8 mouse cellular contexts compared by ENCODE assay signal in genomic region chr2:154702637-154703315, GRCm38 (mm10). TPM values are rescaled to one million over a fixed set of nuclear protein-coding genes. Genes with fewer than 3 reads are reported as not detected.
DNase-seq lines count a peak whose midpoint lies in the region; ATAC-seq and TF ChIP-seq lines count a peak whose summit lies in the region.

No protein-coding gene starts in this region.

- peak overlapping the region; percentile 61 for H3K4me2 ChIP-seq in heart, embryonic 13.5 days
- peak overlapping the region; percentile 34 for H3K4me2 ChIP-seq in lung, postnatal 0 days (replicated peaks; ENCODE audit: low read depth, low read length)

- H3K79me2 ChIP-seq in C2C12 (ENCODE audit: control insufficient read depth, insufficient read depth) = no peaks in the 10 kb centered on the region

- H3K9me3 ChIP-seq in embryonic facial prominence, embryonic 10.5 days = no peaks in the 10 kb centered on the region
- no peaks in the 10 kb centered on the region for H3K9me3 ChIP-seq in heart, embryonic 13.5 days
- no peaks in the 10 kb centered on the region for H3K9me3 ChIP-seq in lung, postnatal 0 days (ENCODE audit: low read length)

- peak; percentile 98 for TF ChIP-seq CTCF in C2C12 (IDR thresholded peaks at IDR 0.05; ENCODE audit: control insufficient read depth, insufficient read depth, insufficient read length)
- TF ChIP-seq CTCF in lung, postnatal 0 days (IDR thresholded peaks at IDR 0.05) = peak; percentile 97

- no peaks in the 10 kb centered on the region for H3K79me3 ChIP-seq in C2C12 (ENCODE audit: low read depth)

- no peaks in the 10 kb centered on the region for H3K27me3 ChIP-seq in C2C12 (ENCODE audit: control insufficient read depth, insufficient read depth, insufficient read length)
- H3K27me3 ChIP-seq in embryonic facial prominence, embryonic 10.5 days (replicated peaks; ENCODE audit: low read depth, poor library complexity, severe bottlenecking) = peaks cover 5% of the 10 kb centered on the region; the same call in 1 of the 2 replicates
- no peaks in the 10 kb centered on the region for H3K27me3 ChIP-seq in heart, embryonic 13.5 days (replicated peaks)
- H3K27me3 ChIP-seq in lung, postnatal 0 days (replicated peaks; ENCODE audit: insufficient read depth, low read length) = no peaks in the 10 kb centered on the region

- no peaks in the 10 kb centered on the region for H3K36me3 ChIP-seq in C2C12 (ENCODE audit: control insufficient read depth, insufficient read depth)
- H3K36me3 ChIP-seq in embryonic facial prominence, embryonic 10.5 days (replicated peaks) = peaks cover 13% of the 10 kb centered on the region
- peaks cover 10% of the 10 kb centered on the region for H3K36me3 ChIP-seq in heart, embryonic 13.5 days
- no peaks in the 10 kb centered on the region for H3K36me3 ChIP-seq in lung, postnatal 0 days (ENCODE audit: insufficient read depth, low read length)

- peak overlapping the region; percentile 63 for H3K9ac ChIP-seq in heart, embryonic 13.5 days
- no peak overlapping the region for H3K9ac ChIP-seq in lung, postnatal 0 days (replicated peaks; ENCODE audit: low read depth)

- TF ChIP-seq EP300 in lung, postnatal 0 days (IDR thresholded peaks at IDR 0.05) = no peak

- DNase-seq in adrenal gland, postnatal 14 days = peak; percentile 85
- peak; percentile 86 for DNase-seq in embryonic facial prominence, embryonic 10.5 days (ENCODE audit: low spot score)
- DNase-seq in kidney, postnatal 25 days = peak; percentile 72 to 73
- peak; percentile 78 for DNase-seq in lung, postnatal 0 days (ENCODE audit: low spot score)
- peak; percentile 73 for DNase-seq in ovary, postnatal 36 days (ENCODE audit: low spot score)
- DNase-seq in thymus, postnatal 36 days = peak; percentile 49 to 56

- 0 out of 2 replicates have a peak overlapping the region, but pooled peaks have one; percentile 40 for H3K27ac ChIP-seq in embryonic facial prominence, embryonic 10.5 days (replicated peaks)
- H3K27ac ChIP-seq in heart, embryonic 13.5 days (replicated peaks) = no peak overlapping the region
- H3K27ac ChIP-seq in lung, postnatal 0 days (ENCODE audit: low read length) = no peak overlapping the region

- ATAC-seq in heart, embryonic 13.5 days (ENCODE audit: extremely low read depth, insufficient number of reproducible peaks, low FRiP score, low TSS enrichment) = no peak; the same call in 1 of the 2 replicates
- ATAC-seq in lung, postnatal 0 days = peak; percentile 76

- H3ac ChIP-seq in C2C12 (ENCODE audit: control insufficient read depth, insufficient read length, low read depth) = no peak overlapping the region

- peaks cover 26% of the 10 kb centered on the region for H3K4me1 ChIP-seq in embryonic facial prominence, embryonic 10.5 days
- H3K4me1 ChIP-seq in heart, embryonic 13.5 days = peaks cover 17% of the 10 kb centered on the region
- no peaks in the 10 kb centered on the region for H3K4me1 ChIP-seq in lung, postnatal 0 days (ENCODE audit: insufficient read depth, low read depth, low read length)

- no peak overlapping the region for H3K4me3 ChIP-seq in C2C12 (ENCODE audit: insufficient read depth, poor library complexity, severe bottlenecking)
- H3K4me3 ChIP-seq in embryonic facial prominence, embryonic 10.5 days = peak overlapping the region; percentile 36
- peak overlapping the region; percentile 23 for H3K4me3 ChIP-seq in heart, embryonic 13.5 days
- H3K4me3 ChIP-seq in lung, postnatal 0 days (ENCODE audit: low read depth, low read length) = no peak overlapping the region

- 6% methylated on average over 17 of the region's 17 CpGs for WGBS in embryonic facial prominence, embryonic 10.5 days
- WGBS in heart, embryonic 13.5 days = 3% methylated on average over 17 of the region's 17 CpGs
- 5% methylated on average over 17 of the region's 17 CpGs for WGBS in lung, postnatal 0 days

TF ChIP-seq in C2C12, 6 proteins besides CTCF, POLR2A, EP300 and RAD21:
- TF ChIP-seq MAX (IDR thresholded peaks at IDR 0.05) = no peak
- TF ChIP-seq FOSL1 (IDR thresholded peaks at IDR 0.05; ENCODE audit: insufficient read depth, low read length, poor library complexity, severe bottlenecking) = no peak
- TF ChIP-seq MYOD1 (IDR thresholded peaks at IDR 0.05; ENCODE audit: control insufficient read depth, insufficient read length, low read depth) = no peak

RNA-seq across cellular contexts. Expression of gene Chmp4b, which starts 51.3 kb away (rescaled TPM):
- 123 TPM for polyA plus RNA-seq in C2C12 (2012; fragmentation: generic; extraction: Trizol)
- total RNA-seq in adrenal gland, postnatal 14 days (2021) = 195 and 201 TPM in 2 replicates
- 12.8 and 14.7 TPM in 2 replicates for polyA plus RNA-seq in embryonic facial prominence, embryonic 10.5 days (2016; fragmentation: Nextera tagmentation; extraction: Ambion mirVana)
- polyA plus RNA-seq in heart, embryonic 13.5 days (2015; fragmentation: Nextera tagmentation; extraction: Ambion mirVana) = 22.3 and 22.8 TPM in 2 replicates
- 33.1 and 33.7 TPM in 2 replicates for polyA plus RNA-seq in lung, postnatal 0 days (2015; fragmentation: Nextera tagmentation; extraction: Ambion mirVana)

Comparison
In these comparisons a context has a peak if more than half of its experiments do, and no peak if none do; other contexts are left out.
1. H3K4me3 ChIP-seq: peak in embryonic facial prominence, embryonic 10.5 days (single experiment) and heart, embryonic 13.5 days (single experiment); none in C2C12 (single experiment) and lung, postnatal 0 days (single experiment).
2. Peak in every context shown above with its lines, with median percentiles within 50 percentile points of each other: DNase-seq.